Mouse (Mus musculus) bone marrow macrophage, adult 2 months (primary cell): Measurements from ENCODE around the gene Rhox3e. TPM values are rescaled to one million over a fixed set of nuclear protein-coding genes. Genes with fewer than 3 reads are reported as not detected.
"Not testable (repeated sequence)": the region's sequence is repeated elsewhere in the genome, so short reads cannot be mapped to it uniquely, and the experiment has no call there.

Source experiments
- H3K27ac ChIP-seq: 2 replicates; pipeline ENCODE4 v1.5.1; 2012; ENCODE audit warnings: low read depth, low read length; ENCODE audit not compliant: insufficient read depth
- H3K4me1 ChIP-seq: 2 replicates; pipeline ENCODE4 v1.6.1; 2012; ENCODE audit warnings: low read length; ENCODE audit not compliant: control insufficient read depth, insufficient read depth
- H3K4me3 ChIP-seq: 2 replicates; pipeline ENCODE4 v1.5.1; 2012; ENCODE audit warnings: mild to moderate bottlenecking, low read length, moderate library complexity; ENCODE audit not compliant: insufficient read depth
- polyA plus RNA-seq: library from polyadenylated mRNA; stranded (reverse); fragments of >200 nt; gene quantifications from 2 replicates; pipeline ENCODE4 v1.2.4, GENCODE M21; 2012; ENCODE audit not compliant: missing spikeins, insufficient read depth, insufficient read length

Gene Rhox3e
- polyA plus RNA-seq, result not detected in 2 replicates

GRCm38 (mm10) chrX:37541719-37542118 lies at the start of gene Rhox3e:
Gene Rhox3e (plus strand): TSS chrX:37542019.
- H3K4me3 ChIP-seq, H3K27ac ChIP-seq: not testable (repeated sequence)

GRCm38 (mm10) chrX:37514059-37514458 lies 27.8 kb upstream of the Rhox3e start, which contains the start of gene Rhox4d:
Gene Rhox4d (plus strand): TSS chrX:37514359.
- not testable (repeated sequence) for H3K4me1 ChIP-seq, H3K27ac ChIP-seq, H3K4me3 ChIP-seq

More at GRCm38 (mm10) chrX:37541719-37542118, at the start of gene Rhox3e:
- H3K4me1 ChIP-seq, result not testable (repeated sequence)

GRCm38 (mm10) chrX:37530152-37530551 lies 11.7 kb upstream of the Rhox3e start, which contains the start of gene Rhox2e:
Gene Rhox2e (plus strand): TSS chrX:37530452.
- not testable (repeated sequence) for H3K27ac ChIP-seq, H3K4me1 ChIP-seq, H3K4me3 ChIP-seq

- not testable (repeated sequence) for H3K4me1 ChIP-seq, H3K4me3 ChIP-seq, H3K27ac ChIP-seq
Observed at GRCm38 (mm10) chrX:37557112-37557511, 15.3 kb downstream of the Rhox3e start, which contains the start of gene Rhox4e. Gene Rhox4e (plus strand): TSS chrX:37557412.

- H3K27ac ChIP-seq, H3K4me3 ChIP-seq, H3K4me1 ChIP-seq: not testable (repeated sequence)
Observed at GRCm38 (mm10) chrX:37571105-37571504, 29.3 kb downstream of the Rhox3e start, which contains the start of gene Rhox2f. Gene Rhox2f (plus strand): TSS chrX:37571405.

- not testable (repeated sequence) for H3K27ac ChIP-seq, H3K4me1 ChIP-seq, H3K4me3 ChIP-seq
Observed at GRCm38 (mm10) chrX:37572638-37573037, 30.8 kb downstream of the Rhox3e start.

- not testable (repeated sequence) for H3K4me1 ChIP-seq, H3K27ac ChIP-seq, H3K4me3 ChIP-seq
Observed at GRCm38 (mm10) chrX:37580692-37581091, 38.9 kb downstream of the Rhox3e start, which contains the start of gene Rhox3f. Gene Rhox3f (plus strand): TSS chrX:37580992.

Other genes starting within 250 kb of the Rhox3e start
- gene Rhox3a2, start 162.0 kb upstream of the Rhox3e start, polyA plus RNA-seq, result not detected in 2 replicates
- not detected in 2 replicates for gene Rhox4a2, start 151.2 kb upstream of the Rhox3e start, polyA plus RNA-seq
- gene Rhox2b, start 130.0 kb upstream of the Rhox3e start, polyA plus RNA-seq, result not detected in 2 replicates
- gene Rhox4b, start 109.5 kb upstream of the Rhox3e start, polyA plus RNA-seq, result not detected in 2 replicates
- not detected in 2 replicates for gene Rhox2c, start 88.3 kb upstream of the Rhox3e start, polyA plus RNA-seq
- not detected in 2 replicates for gene Rhox3c, start 83.4 kb upstream of the Rhox3e start, polyA plus RNA-seq
- gene Rhox4c, start 61.7 kb upstream of the Rhox3e start, polyA plus RNA-seq, result not detected in 2 replicates
- gene Rhox2d, start 48.6 kb upstream of the Rhox3e start, polyA plus RNA-seq, result not detected in 2 replicates
- not detected in 2 replicates for gene Rhox4d, start 27.7 kb upstream of the Rhox3e start, polyA plus RNA-seq
- gene Rhox2e, start 11.6 kb upstream of the Rhox3e start, polyA plus RNA-seq, result not detected in 2 replicates
- gene Rhox4e, start 15.4 kb downstream of the Rhox3e start, polyA plus RNA-seq, result not detected in 2 replicates
- not detected in 2 replicates for gene Rhox2f, start 29.4 kb downstream of the Rhox3e start, polyA plus RNA-seq
- not detected in 2 replicates for gene Rhox3f, start 39.0 kb downstream of the Rhox3e start, polyA plus RNA-seq
- not detected in 2 replicates for gene Rhox4f, start 65.7 kb downstream of the Rhox3e start, polyA plus RNA-seq
- gene Rhox3g, start 86.6 kb downstream of the Rhox3e start, polyA plus RNA-seq, result not detected in 2 replicates
- gene Rhox2g, start 101.5 kb downstream of the Rhox3e start, polyA plus RNA-seq, result not detected in 2 replicates
- gene Rhox4g, start 109.3 kb downstream of the Rhox3e start, polyA plus RNA-seq, result not detected in 2 replicates
- gene Rhox3h, start 126.7 kb downstream of the Rhox3e start, polyA plus RNA-seq, result not detected in 2 replicates
- gene Rhox2h, start 131.3 kb downstream of the Rhox3e start, polyA plus RNA-seq, result not detected in 2 replicates